Mouse (Mus musculus): ENCODE data around the gene Eif3l.

The Eif3l gene

GRCm38 (mm10) chr15:79122119-79122518 lies 47.1 kb downstream of the Eif3l start:
- CTCF ChIA-PET = interaction anchor here (0.6 kb wide), 1 partner anchor 59 kb away, joined by 9 read pairs; the partner anchor contains the start of gene Ankrd54

GRCm38 (mm10) chr15:79122546-79122945 lies 47.6 kb downstream of the Eif3l start:
- CTCF ChIA-PET = no interaction called here

DNA sequence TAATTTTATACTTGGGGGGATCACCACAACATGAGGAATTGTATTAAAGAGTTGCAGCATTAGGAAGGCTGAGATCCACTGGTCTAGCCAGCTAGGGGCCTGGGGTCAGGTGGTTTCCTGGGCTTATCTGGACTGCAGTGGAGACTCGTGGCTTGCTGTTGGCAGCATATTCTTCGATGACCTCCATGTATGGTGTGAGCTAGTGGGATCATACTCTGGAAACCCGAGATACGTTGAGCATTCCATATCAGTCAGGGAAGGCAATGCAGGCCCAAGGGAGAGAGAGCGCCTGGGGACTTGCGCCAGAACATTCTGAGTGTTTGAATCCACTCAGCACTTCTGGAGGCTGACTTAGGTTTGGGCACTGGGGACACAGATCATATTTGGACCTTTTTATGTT lies 48.8 kb downstream of the Eif3l start:
- CTCF ChIA-PET = no interaction called here

DNA sequence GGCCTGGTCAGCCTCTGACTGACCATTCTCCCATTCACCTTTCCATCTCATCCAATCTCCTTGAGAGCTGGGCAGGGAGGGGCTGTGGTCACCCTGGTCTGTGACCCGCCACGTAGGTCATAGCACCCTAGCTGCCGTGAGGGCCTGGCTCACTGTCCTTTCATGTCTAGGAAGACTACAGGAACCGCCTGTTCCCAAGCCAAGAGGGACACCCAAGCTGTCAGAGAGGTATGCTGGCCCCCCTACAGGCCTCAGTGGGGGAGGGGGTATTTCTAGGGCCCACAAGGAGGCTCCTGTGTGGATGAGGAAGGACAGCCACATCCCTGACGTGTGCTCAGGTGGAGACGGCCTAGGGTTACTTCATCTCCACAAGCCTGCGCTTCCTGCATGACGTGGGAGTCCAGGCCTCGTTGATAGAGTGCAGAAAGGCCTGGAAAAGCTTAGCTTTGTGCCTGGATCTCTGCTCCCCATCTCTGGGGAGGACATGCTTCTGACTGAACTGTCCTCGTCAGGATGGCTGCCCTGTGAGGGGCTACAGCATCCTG lies 49.4 kb downstream of the Eif3l start:
- CTCF ChIA-PET = no interaction called here

DNA sequence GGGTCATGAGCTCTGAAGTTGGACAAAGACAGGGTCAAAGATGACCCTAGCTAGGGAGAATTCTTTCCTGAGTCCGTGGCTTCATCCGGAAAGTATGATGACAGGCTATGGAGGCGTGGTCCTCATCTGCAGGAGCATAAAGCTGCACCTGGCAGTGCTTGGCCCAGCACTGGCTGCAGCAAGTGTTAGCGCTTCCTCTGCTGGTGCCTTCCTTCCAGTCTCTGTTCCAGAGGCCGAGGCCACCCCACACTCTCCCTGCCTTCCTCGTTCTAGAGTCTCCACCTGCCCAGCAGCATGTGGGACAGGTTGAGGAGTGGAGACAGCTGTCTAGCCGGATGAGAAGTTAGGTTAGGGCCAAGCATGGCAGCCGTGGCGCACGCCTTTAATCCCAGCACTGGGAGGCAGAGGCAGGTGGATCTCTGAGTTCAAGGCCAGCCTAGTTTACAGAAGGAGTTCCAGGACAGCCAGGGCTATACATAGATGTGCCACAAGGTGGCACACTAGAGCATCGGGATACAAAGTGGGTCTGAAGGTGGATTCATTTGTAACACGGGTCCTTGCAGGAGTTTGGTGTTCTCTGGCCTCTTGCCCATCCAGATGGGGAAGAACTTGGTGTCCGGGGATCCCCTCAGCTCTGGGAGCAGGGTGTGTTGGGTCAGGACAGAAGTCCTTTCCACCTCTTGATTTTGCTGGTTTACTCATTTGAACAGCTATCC lies 51.4 kb downstream of the Eif3l start:
- CTCF ChIA-PET = interaction anchor here (0.8 to 1.4 kb wide), 2 partner anchors 13 to 16 kb away, joined by 4 read pairs; no protein-coding TSS in a partner anchor

GRCm38 (mm10) chr15:79127101-79127500 lies 52.1 kb downstream of the Eif3l start:
- CTCF ChIA-PET = interaction anchor here (1.4 to 1.5 kb wide), 2 partner anchors 13 to 17 kb away, joined by 4 read pairs; no protein-coding TSS in a partner anchor

DNA sequence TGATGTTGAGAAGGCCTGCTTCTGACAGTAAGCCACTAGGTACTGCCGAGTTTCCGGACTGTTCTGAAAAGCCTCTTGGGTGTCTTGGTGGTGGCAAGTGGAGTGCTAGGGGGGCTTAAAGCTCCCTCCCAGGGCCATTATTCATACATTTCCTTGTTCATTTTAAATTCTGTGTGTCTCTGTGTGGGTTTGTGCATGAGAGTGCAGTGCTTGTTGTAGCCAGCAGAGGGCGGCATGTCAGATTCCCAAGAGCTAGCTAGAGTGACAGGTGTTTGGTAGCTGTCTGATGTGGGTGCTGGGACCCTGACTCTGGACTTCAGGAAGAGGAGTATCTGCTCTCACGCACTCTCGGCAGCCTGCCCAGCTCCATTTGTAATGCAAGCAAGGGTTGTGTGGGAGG lies 53.2 kb downstream of the Eif3l start:
- CTCF ChIA-PET = interaction anchor here (1.2 to 1.5 kb wide), 2 partner anchors 12 to 24 kb away, joined by 3 to 4 read pairs; no protein-coding TSS in a partner anchor

DNA sequence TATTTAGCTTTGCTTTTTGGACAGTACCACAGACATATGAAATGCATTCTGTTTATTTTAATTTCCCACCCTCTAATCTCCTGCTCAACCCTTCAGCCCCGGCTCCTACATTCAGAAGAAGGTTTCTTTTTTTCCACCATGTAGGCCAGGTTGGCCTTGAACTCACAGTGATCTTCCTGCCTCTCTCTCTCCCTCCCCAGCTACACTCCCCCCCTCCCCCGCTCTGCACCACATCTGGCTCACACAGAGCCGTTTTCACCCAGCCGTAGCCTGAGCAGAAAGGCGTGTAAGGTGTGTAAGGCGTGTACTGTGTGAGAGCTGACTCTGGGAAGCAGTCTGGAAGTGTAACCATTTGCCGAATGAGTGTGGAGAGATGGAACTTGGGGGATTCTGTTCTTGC lies 54.3 kb downstream of the Eif3l start:
- CTCF ChIA-PET = no interaction called here

- CTCF ChIA-PET = no interaction called here
These were observed 55.8 kb downstream of the Eif3l start for GRCm38 (mm10) chr15:79130782-79131181.

DNA sequence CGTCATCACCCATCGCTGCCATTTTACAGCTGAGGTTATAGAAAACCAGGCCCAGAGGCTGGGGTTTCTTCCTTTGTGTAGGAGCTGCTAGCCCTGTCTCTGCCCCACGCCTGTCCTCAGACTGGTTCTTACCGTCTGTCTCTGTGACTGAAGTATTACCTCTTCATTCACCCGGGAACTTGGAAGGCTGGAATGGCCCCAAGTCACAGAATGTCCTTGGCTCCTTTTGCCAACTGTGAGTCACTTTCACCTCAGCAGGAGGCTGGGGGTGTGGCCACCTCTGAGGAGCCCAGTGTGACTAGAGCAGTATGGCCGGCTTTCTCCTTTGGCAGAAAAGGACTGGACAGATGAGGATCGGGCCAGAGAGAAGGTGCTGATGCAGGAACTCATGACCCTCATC lies 56.5 kb downstream of the Eif3l start:
- CTCF ChIA-PET = no interaction called here

DNA sequence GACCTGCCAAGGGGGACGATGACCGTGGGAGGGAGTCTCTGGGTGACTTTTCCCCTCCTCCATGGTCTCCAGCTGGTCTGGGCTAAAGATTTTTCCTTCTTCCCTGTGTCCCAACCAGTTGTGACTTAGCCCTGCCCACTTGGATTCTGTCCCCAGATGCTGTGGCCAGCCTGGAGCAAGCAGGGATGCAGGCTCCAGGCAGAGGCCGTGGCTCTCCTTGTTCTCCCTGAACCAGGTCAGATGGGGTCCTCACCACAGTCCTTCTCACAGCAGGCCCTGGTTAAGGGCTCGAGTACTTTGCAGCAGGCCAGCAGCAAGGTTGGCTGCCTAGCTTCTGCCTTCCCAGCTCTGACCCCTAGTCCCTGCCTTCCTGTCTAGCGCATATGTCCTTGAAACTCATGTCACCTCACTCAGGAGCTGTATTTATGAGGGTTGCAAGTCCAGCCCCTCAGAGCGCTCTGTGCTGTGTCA lies 58.2 kb downstream of the Eif3l start:
- CTCF ChIA-PET = interaction anchor here (0.6 kb wide), 1 partner anchor 19 kb away, joined by 5 read pairs; no protein-coding TSS in a partner anchor

DNA sequence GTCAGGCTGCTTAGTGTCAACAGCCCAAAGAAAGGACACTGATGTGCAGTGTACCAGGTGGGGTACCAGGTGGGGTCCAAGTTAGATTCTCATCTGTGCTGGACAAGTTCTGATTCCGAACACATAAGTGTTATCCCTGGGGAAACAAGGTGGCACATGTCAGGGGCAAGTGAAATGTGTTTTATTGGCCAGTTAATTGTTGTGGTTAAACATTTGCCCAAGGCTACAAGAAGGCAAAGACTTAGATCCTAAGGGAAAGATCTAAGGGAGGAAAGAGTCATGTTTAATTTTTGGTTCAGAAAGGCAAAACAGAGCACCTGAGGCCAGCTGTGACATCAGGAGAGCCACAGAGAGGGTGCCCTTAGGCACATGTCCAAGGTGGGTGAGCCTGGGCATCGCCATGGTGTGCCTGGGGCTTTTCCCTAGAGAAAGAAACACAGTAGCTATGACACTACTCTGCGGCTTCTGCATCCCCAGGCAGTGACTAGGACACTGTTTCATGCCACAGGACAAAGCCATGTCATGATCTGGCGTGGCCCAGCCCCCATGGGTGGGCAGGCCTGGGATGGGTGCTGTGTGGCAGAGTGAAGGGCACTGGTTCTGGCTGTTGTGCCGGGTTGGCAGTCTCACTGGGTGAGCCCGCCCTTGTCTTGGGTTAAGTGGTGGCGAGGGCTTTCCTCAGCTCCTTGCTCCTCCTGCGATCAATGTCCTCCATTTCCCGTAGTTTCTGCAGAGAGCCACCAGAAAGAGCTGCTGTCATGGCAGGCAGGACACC lies 59.7 kb downstream of the Eif3l start:
- CTCF ChIA-PET = no interaction called here

DNA sequence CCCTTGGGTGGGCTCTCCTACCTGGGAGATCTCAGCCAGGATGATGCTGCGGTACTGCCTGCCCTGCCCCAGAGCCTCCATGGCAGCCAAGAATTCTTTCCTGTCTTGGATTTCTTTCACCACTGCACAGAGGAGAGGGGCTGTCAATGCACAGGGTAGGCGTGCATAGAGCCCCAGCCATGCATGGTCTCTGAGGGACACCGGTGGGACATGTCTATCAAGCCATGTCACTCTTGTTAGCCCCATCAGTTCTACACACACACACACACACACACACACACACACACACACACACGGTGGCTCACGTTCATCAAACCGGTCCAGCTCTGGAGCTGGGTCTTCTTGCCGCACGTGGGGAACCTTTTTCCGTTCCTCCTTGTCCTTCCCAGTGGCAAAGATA lies 60.4 kb downstream of the Eif3l start:
- CTCF ChIA-PET = no interaction called here

- CTCF ChIA-PET = interaction anchor here (0.6 kb wide), 1 partner anchor 684 kb away, joined by 3 read pairs; no protein-coding TSS in a partner anchor
These were observed 61.0 kb downstream of the Eif3l start for GRCm38 (mm10) chr15:79135783-79136575.

DNA sequence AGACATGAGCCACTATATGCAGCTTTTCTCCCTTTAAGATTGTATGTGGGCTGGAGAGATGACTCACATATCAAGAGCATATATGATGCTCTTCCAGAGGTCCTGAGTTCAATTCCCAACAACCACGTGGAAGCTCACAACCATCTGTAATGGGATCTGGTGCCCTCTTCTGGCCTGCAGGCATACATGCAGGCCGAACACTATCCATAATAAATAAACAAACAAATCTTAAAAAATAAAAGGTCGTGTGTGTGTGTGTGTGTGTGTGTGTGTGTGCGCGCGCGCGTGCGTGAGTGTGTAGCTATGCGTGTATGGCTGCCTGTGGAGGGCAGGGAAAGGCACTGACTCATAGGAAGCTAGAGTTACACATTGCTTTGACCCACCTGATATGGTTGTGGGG lies 64.7 kb downstream of the Eif3l start:
- CTCF ChIA-PET = interaction anchor here (0.6 to 1.4 kb wide), 5 partner anchors 12 to 937 kb away, joined by 3 to 5 read pairs (median 4); no protein-coding TSS in a partner anchor

DNA sequence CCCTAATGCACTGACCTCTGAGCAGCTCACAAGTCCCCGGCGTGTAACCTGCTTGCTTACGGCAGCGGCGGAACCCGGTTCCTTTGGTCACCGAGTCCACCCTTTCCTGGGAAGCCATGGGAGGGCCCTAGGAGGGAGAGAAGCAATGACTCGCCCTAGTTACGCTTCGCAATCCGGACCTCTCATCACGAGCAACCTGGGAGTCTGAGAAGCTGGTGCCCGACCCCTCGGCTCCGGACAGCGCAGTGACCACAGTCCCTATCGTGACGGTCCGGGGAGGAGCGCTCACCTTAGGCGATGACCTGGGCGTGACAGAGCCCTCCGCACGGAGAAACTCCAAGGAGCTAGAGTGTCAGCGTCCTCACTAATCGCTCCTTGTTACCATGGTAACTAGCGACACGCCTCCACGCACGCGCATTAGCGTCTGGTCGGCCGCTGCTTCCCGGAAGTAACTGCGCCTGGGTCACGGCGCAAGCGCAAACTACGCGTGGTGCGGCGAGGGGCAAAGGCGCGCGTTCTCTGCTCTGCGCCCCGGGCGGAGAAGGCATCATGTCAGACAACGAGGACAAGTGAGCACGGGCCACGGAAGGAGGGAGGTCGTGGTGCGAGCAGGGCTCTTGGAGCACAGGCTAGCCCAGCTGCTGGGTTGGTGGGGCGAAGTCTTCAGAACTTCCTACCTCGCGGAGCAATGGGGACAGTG lies 66.0 kb downstream of the Eif3l start, which contains the start of the genes Polr2f and 1700088E04Rik:
TSS of gene Polr2f (plus strand) at position 144 of the 700 bp plus-strand sequence.
TSS of gene 1700088E04Rik (minus strand) at position 388 of the 700 bp plus-strand sequence.
- CTCF ChIA-PET = interaction anchor here (1.4 kb wide), 1 partner anchor 130 kb away, joined by 3 read pairs; no protein-coding TSS in a partner anchor

- CTCF ChIA-PET = no interaction called here
These were observed 66.6 kb downstream of the Eif3l start for GRCm38 (mm10) chr15:79141566-79141917.

DNA sequence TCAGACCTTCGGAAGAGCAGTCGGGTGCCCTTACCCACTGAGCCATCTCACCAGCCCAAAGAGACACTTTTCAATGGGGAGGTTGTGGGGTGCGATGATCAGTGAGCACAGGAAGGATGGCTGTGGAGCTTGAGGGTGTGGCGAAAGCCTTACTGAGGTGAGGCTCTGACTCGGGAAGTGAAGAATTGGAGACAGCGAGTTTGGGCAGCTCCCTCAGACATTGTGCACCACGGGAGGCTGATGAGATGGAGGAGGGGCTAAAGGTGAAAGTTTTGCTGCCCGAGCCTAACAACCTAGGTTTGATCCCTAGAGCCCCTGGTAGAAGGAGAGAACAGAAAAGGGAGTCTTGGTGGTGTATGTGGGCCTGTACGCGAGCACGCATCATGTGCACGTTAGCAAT lies 68.3 kb downstream of the Eif3l start:
- CTCF ChIA-PET = no interaction called here

All from spleen, embryonic (tissue).